Comparison of ENCODE assay signal across 16 mouse cellular contexts in the genomic region with DNA sequence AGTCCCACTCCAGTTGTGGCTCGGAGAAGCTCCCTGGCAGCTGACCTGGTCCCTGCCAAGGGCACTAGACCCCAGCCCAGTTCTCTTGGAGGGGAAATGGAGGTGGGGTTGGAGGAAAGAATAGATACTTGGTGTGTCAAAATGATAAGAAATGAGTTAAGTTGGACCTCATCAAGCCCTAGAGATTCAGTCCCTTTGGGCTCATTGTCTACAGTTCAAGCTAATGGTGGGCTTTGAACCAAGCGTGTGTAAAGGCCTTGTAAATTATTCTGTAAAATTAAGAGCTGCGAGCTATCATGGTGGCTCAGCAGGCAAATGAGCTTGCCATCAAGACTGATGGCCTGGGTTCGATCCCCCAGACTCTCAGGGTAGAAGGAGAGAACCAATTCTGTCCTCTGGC.
A peak's percentile ranks its signal among the peaks of the same experiment; 100 is the strongest.
DNase-seq lines count a peak whose midpoint lies in the region; ATAC-seq and TF ChIP-seq lines count a peak whose summit lies in the region.
"Had no signal": no experiment of that assay in that cellular context is flagged by ENCODE, and none has a peak within 500 bp of the region (broad histone marks: within the 10 kb centered on the region; RNA-seq: fewer than 3 reads in every experiment).

No protein-coding gene starts in this region.

- ATAC-seq in kidney, postnatal 0 days (replicated peaks; ENCODE audit: low FRiP score, low read depth) = no peak
- ATAC-seq in forebrain, embryonic 11.5 days (replicated peaks; ENCODE audit: low FRiP score) = no peak
- no peak for ATAC-seq in limb, embryonic 12.5 days (ENCODE audit: insufficient number of reproducible peaks, insufficient read depth, low FRiP score, low TSS enrichment, low read depth)

- H3K27me3 ChIP-seq in heart, embryonic 10.5 days (ENCODE audit: insufficient read depth, poor library complexity, severe bottlenecking) = peaks cover 91% of the 10 kb centered on the region
- peaks cover 68% of the 10 kb centered on the region for H3K27me3 ChIP-seq in kidney, postnatal 0 days (ENCODE audit: insufficient read depth, low read length)
- H3K27me3 ChIP-seq in forebrain, embryonic 11.5 days (ENCODE audit: control insufficient read depth, insufficient read depth, low read length) = peaks cover 20% of the 10 kb centered on the region
- peaks cover 71% of the 10 kb centered on the region for H3K27me3 ChIP-seq in limb, embryonic 12.5 days

- intact Hi-C loops in heart, postnatal 10 days (cut with DNase I) = no loop called here

- DNase-seq in heart, embryonic 10.5 days (ENCODE audit: low spot score) = no peak
- no peak for DNase-seq in heart, postnatal 10 days
- no peak for DNase-seq in kidney, postnatal 0 days (ENCODE audit: low spot score)
- no peak for DNase-seq in kidney, adult 8-10 months
- DNase-seq in forebrain, embryonic 11.5 days (ENCODE audit: low spot score) = no peak
- no peak for DNase-seq in adrenal gland, adult 18-20 months (ENCODE audit: low spot score in 2 of 2)
- DNase-seq in urinary bladder, adult 2 months (ENCODE audit: low spot score) = no peak
- DNase-seq: cerebellum, adult 9-11 months; layer of hippocampus, adult 9-11 months; liver, embryonic 13.5 days; right cerebral cortex, postnatal 4 days; thymus, adult 18-20 months had no signal

- H3K4me3 ChIP-seq in heart, embryonic 10.5 days = peak overlapping the region; percentile 67; the same call in 1 of the 2 replicates
- 0 out of 2 replicates have a peak overlapping the region, but pooled peaks have one; percentile 22 for H3K4me3 ChIP-seq in kidney, postnatal 0 days (replicated peaks; ENCODE audit: low read depth, low read length)
- no peak overlapping the region for H3K4me3 ChIP-seq in forebrain, embryonic 11.5 days (ENCODE audit: low read depth, low read length)
- H3K4me3 ChIP-seq in limb, embryonic 12.5 days (replicated peaks) = no peak overlapping the region
- H3K4me3 ChIP-seq: erythroblast, embryonic 14.5 days had no signal

- H3K36me3 ChIP-seq in heart, embryonic 10.5 days = no peaks in the 10 kb centered on the region
- H3K36me3 ChIP-seq in kidney, postnatal 0 days (ENCODE audit: insufficient read depth, low read length) = no peaks in the 10 kb centered on the region
- no peaks in the 10 kb centered on the region for H3K36me3 ChIP-seq in forebrain, embryonic 11.5 days (ENCODE audit: control insufficient read depth, insufficient read depth, low read length)
- H3K36me3 ChIP-seq in limb, embryonic 12.5 days = no peaks in the 10 kb centered on the region
- H3K36me3 ChIP-seq: intestine, embryonic 15.5 days; liver, embryonic 13.5 days; neural tube, embryonic 13.5 days had no signal

- no peak overlapping the region for H3K9ac ChIP-seq in kidney, postnatal 0 days (ENCODE audit: low read depth, low read length)
- H3K9ac ChIP-seq in forebrain, embryonic 11.5 days (ENCODE audit: low read length) = peak overlapping the region; percentile 20
- no peak overlapping the region for H3K9ac ChIP-seq in limb, embryonic 12.5 days (replicated peaks)
- H3K9ac ChIP-seq: liver, embryonic 13.5 days had no signal

- H3K27ac ChIP-seq in heart, embryonic 10.5 days = no peak overlapping the region
- H3K27ac ChIP-seq in kidney, postnatal 0 days = no peak overlapping the region
- H3K27ac ChIP-seq in forebrain, embryonic 11.5 days (ENCODE audit: low read depth, low read length) = peak overlapping the region; percentile 80
- H3K27ac ChIP-seq in limb, embryonic 12.5 days = no peak overlapping the region
- H3K27ac ChIP-seq: intestine, embryonic 15.5 days; liver, embryonic 13.5 days; neural tube, embryonic 13.5 days had no signal

- 58% methylated on average over 4 of the region's 4 CpGs for WGBS in heart, embryonic 10.5 days
- WGBS in kidney, postnatal 0 days = 54% methylated on average over 4 of the region's 4 CpGs
- WGBS in forebrain, embryonic 11.5 days = 52% methylated on average over 4 of the region's 4 CpGs
- WGBS in limb, embryonic 12.5 days = 33% methylated on average over 4 of the region's 4 CpGs

- peaks cover 28% of the 10 kb centered on the region for H3K4me1 ChIP-seq in heart, embryonic 10.5 days
- H3K4me1 ChIP-seq in kidney, postnatal 0 days (replicated peaks; ENCODE audit: insufficient read depth, low read length) = peaks cover 12% of the 10 kb centered on the region
- peaks cover 34% of the 10 kb centered on the region for H3K4me1 ChIP-seq in forebrain, embryonic 11.5 days (replicated peaks; ENCODE audit: control insufficient read depth, insufficient read depth, low read length)
- H3K4me1 ChIP-seq in limb, embryonic 12.5 days (replicated peaks) = peaks cover 49% of the 10 kb centered on the region

- no peak for TF ChIP-seq CTCF in kidney, postnatal 0 days (IDR thresholded peaks at IDR 0.05; ENCODE audit: low read depth)

- H3K4me2 ChIP-seq in kidney, postnatal 0 days (ENCODE audit: low read length) = no peak overlapping the region
- peak overlapping the region; percentile 3; the same call in 1 of the 2 replicates for H3K4me2 ChIP-seq in forebrain, embryonic 11.5 days (ENCODE audit: low read depth, low read length, severe bottlenecking)
- H3K4me2 ChIP-seq in limb, embryonic 12.5 days = peak overlapping the region; percentile 97; the same call in 1 of the 2 replicates

- no peaks in the 10 kb centered on the region for H3K9me3 ChIP-seq in heart, embryonic 10.5 days
- peaks cover 3% of the 10 kb centered on the region; the same call in 1 of the 2 replicates for H3K9me3 ChIP-seq in kidney, postnatal 0 days (replicated peaks; ENCODE audit: low read length)
- H3K9me3 ChIP-seq in forebrain, embryonic 11.5 days (ENCODE audit: control insufficient read depth, low read length) = no peaks in the 10 kb centered on the region
- H3K9me3 ChIP-seq in limb, embryonic 12.5 days = no peaks in the 10 kb centered on the region
- H3K9me3 ChIP-seq: intestine, embryonic 15.5 days; liver, embryonic 13.5 days; neural tube, embryonic 13.5 days had no signal

Comparison
In these comparisons a context has a peak if more than half of its experiments do, and no peak if none do; other contexts are left out.
1. H3K4me3 ChIP-seq: peak in heart, embryonic 10.5 days (single experiment) and kidney, postnatal 0 days (single experiment); none in forebrain, embryonic 11.5 days (single experiment) and limb, embryonic 12.5 days (single experiment).